8 mouse cellular contexts compared by ENCODE assay signal in the genomic region with DNA sequence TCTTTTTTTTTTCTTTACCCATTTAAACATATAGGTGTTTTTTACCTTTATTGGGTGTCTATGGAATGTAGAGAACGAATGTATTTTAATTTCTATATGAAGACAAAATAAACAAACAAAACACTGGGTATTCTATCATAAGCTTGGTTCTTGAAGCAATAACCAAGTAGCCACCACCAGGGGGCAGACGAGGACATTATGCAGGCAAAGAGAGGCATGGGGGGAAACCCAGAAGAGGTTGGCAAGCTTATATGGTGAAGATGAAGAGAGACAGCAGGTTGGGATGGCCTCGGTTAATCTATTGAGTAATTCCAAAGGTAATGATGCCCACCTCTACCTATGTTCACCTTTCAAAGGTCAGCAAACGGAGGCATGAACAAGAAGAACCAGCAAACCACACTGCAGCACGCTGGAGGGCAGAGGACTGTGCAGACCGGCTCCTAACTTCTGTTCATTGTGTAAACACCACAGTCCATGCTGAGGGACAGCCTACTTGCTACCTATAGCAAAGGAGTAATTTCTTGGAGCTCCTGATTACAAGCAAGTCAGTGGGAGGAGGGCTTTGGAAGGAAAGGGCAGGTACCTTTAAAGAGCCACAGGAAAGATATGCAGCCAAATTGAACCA. TPM values are rescaled to one million over a fixed set of nuclear protein-coding genes. Genes with fewer than 3 reads are reported as not detected.
DNase-seq lines count a peak whose midpoint lies in the region; ATAC-seq lines count a peak whose summit lies in the region.

No protein-coding gene starts in this region.

- no peaks in the 10 kb centered on the region for H3K9me3 ChIP-seq in liver, embryonic 13.5 days (replicated peaks)

- DNase-seq in A20 (ENCODE audit: low read depth, low spot score): peak; percentile 74
- DNase-seq in R1 (ENCODE audit: low read depth, low spot score): peak; percentile 77
- DNase-seq in cerebellum, adult 9-11 months: peak; percentile 42
- DNase-seq in frontal cortex, postnatal 25 days (ENCODE audit: low spot score in 2 of 2): peak; percentile 43 to 61
- peak; percentile 77 to 94 for DNase-seq in kidney, postnatal 25 days
- DNase-seq in liver, embryonic 13.5 days: peak; percentile 41
- DNase-seq in ovary, adult 18-20 months (ENCODE audit: low spot score): peak; percentile 9
- peak; percentile 15 for DNase-seq in testis, postnatal 14 days (ENCODE audit: low spot score)

- no peak overlapping the region for H3K4me3 ChIP-seq in liver, embryonic 13.5 days (replicated peaks)

- WGBS in liver, embryonic 13.5 days (ENCODE audit: insufficient replicate concordance): 32% methylated on average over 6 of the region's 6 CpGs

- no peaks in the 10 kb centered on the region for H3K36me3 ChIP-seq in liver, embryonic 13.5 days

- peaks cover 8% of the 10 kb centered on the region; the same call in 1 of the 2 replicates for H3K27me3 ChIP-seq in liver, embryonic 13.5 days

- peaks cover 11% of the 10 kb centered on the region for H3K4me1 ChIP-seq in liver, embryonic 13.5 days (replicated peaks)

- H3K4me2 ChIP-seq in liver, embryonic 13.5 days: no peak overlapping the region

- H3K27ac ChIP-seq in liver, embryonic 13.5 days: no peak overlapping the region

- H3K9ac ChIP-seq in liver, embryonic 13.5 days: no peak overlapping the region

- ATAC-seq in liver, embryonic 13.5 days (ENCODE audit: low read depth): no peak

RNA-seq across cellular contexts. Expression of a gene that starts 10.3 kb away (rescaled TPM):
- 0.03 and 0.10 TPM in 2 replicates for polyA plus RNA-seq in liver, embryonic 13.5 days (2015; fragmentation: Nextera tagmentation; extraction: Ambion mirVana)

RNA-seq across cellular contexts. Expression of a gene that starts 27.6 kb away (rescaled TPM):
- polyA plus RNA-seq in liver, embryonic 13.5 days (2015; fragmentation: Nextera tagmentation; extraction: Ambion mirVana): 10.2 and 13.0 TPM in 2 replicates

Comparison
In these comparisons a context has a peak if more than half of its experiments do, and no peak if none do; other contexts are left out.
1. DNase-seq: peak in every context shown above with its lines; median percentile 86 in kidney, postnatal 25 days; 77 in R1; 74 in A20; 52 in frontal cortex, postnatal 25 days; 42 in cerebellum, adult 9-11 months; 41 in liver, embryonic 13.5 days; 15 in testis, postnatal 14 days; 9 in ovary, adult 18-20 months.